Mouse (Mus musculus): Measurements from ENCODE around the gene Asb14.

The Asb14 gene

GRCm38 (mm10) chr14:26960518-26960917, 66.2 kb downstream of the Asb14 start:
- no peak for DNase-seq (ENCODE audit: low spot score)
